17 mouse cellular contexts compared by ENCODE assay signal in the genomic region with DNA sequence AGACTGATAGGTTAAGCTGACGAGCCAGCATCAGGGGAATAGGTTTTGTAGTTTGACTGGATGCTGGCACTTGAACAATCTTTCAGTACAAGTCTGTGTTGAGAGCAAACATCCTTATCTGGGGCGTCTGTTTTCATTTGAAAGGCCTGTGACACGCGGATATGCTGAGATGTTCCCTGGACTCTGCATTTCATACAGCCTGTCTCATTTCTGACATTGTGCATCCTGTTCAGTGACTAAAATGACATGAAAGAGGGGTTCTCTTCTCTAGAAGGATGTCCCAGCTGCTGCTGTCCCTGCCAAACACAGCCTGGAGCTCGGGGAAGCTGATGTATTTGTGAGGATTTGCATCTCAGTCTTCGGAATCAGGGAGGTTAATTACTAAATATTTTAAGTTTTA. TPM values are rescaled to one million over a fixed set of nuclear protein-coding genes. Genes with fewer than 3 reads are reported as not detected.
"Had no signal": no experiment of that assay in that cellular context is flagged by ENCODE, and none has a peak within 500 bp of the region (broad histone marks: within the 10 kb centered on the region; RNA-seq: fewer than 3 reads in every experiment).

No protein-coding gene starts in this region.

- H3K9ac ChIP-seq: limb, embryonic 15.5 days; liver, embryonic 15.5 days; lung, embryonic 14.5 days; neural tube, embryonic 15.5 days had no signal

- H3K4me2 ChIP-seq: limb, embryonic 15.5 days; liver, embryonic 15.5 days; lung, embryonic 14.5 days; neural tube, embryonic 15.5 days had no signal

- DNase-seq: kidney, adult 11 months; kidney, postnatal 36 days; layer of hippocampus, adult 9-11 months; layer of hippocampus, postnatal 36 days; lung, embryonic 14.5 days; lung, postnatal 10 days; lung, postnatal 4 days; midbrain, embryonic 14.5 days; right cerebral cortex, adult 18-20 months; right cerebral cortex, postnatal 25 days; thymus, postnatal 36 days had no signal

- H3K27me3 ChIP-seq: limb, embryonic 15.5 days; liver, embryonic 15.5 days; neural tube, embryonic 15.5 days had no signal

- H3K4me1 ChIP-seq: liver, embryonic 15.5 days; midbrain, embryonic 10.5 days; neural tube, embryonic 15.5 days had no signal

- H3K4me3 ChIP-seq: limb, embryonic 15.5 days; liver, embryonic 15.5 days; midbrain, embryonic 10.5 days; myocyte; neural tube, embryonic 15.5 days had no signal

- H3K36me3 ChIP-seq: liver, embryonic 15.5 days; midbrain, embryonic 10.5 days had no signal

- H3K9me3 ChIP-seq: limb, embryonic 15.5 days; liver, embryonic 15.5 days; neural tube, embryonic 15.5 days had no signal

- H3K27ac ChIP-seq: limb, embryonic 15.5 days; liver, embryonic 15.5 days; midbrain, embryonic 10.5 days; neural tube, embryonic 15.5 days had no signal

RNA-seq across cellular contexts. Expression of a gene that starts 19.3 kb away (rescaled TPM):
- total RNA-seq: layer of hippocampus, postnatal 36 days; left cerebral cortex, adult 8-10 months had no signal
